Mouse (Mus musculus) CD4-positive naive resting alpha-beta T cell, adult 76 days (primary cell): ENCODE measurements around the gene Tubb4b. TPM values are rescaled to one million over a fixed set of nuclear protein-coding genes. Genes with fewer than 3 reads are reported as not detected.

ENCODE experiments used
- total RNA-seq: library from RNA; stranded (reverse); gene quantifications from one replicate; pipeline ENCODE4 v1.2.4, GENCODE M21; 2023

Gene Tubb4b
- 103 TPM for total RNA-seq

GRCm38 (mm10) chr2:25224492-25224765 is at the start of gene Tubb4b:
TSS of gene Tubb4b (minus strand) at chr2:25224702.

GRCm38 (mm10) chr2:25271827-25272511 is 47.5 kb upstream of the Tubb4b start, which contains the start of the genes Ssna1 and Anapc2:
TSS of gene Ssna1 (minus strand) at chr2:25272438.
TSS of gene Anapc2 (plus strand) at chr2:25272478.

GRCm38 (mm10) chr2:25262291-25262767 is 37.8 kb upstream of the Tubb4b start, which contains the start of gene Tprn:
TSS of gene Tprn (plus strand) at chr2:25262618.

GRCm38 (mm10) chr2:25255284-25255779 is 30.8 kb upstream of the Tubb4b start, which contains the start of gene Tmem203:
TSS of gene Tmem203 (plus strand) at chr2:25255439.

GRCm38 (mm10) chr2:25246183-25247072 is 21.9 kb upstream of the Tubb4b start, which contains the start of gene AL732309.1:
TSS of gene AL732309.1 (minus strand) at chr2:25246863.

GRCm38 (mm10) chr2:25242101-25242506 is 17.6 kb upstream of the Tubb4b start, which contains the start of the genes Rnf208 and Cysrt1:
TSS of gene Rnf208 (plus strand) at chr2:25242255.
TSS of gene Cysrt1 (minus strand) at chr2:25242452.

GRCm38 (mm10) chr2:25236614-25237013 is 12.1 kb upstream of the Tubb4b start, which contains the start of gene Rnf224:
TSS of gene Rnf224 (minus strand) at chr2:25236787.

GRCm38 (mm10) chr2:25234050-25234449 is 9.5 kb upstream of the Tubb4b start, which contains the start of gene Slc34a3:
TSS of gene Slc34a3 (minus strand) at chr2:25234364.

GRCm38 (mm10) chr2:25218445-25218844 is 6.1 kb downstream of the Tubb4b start, which contains the start of gene Fam166a:
TSS of gene Fam166a (plus strand) at chr2:25218745.

GRCm38 (mm10) chr2:25214444-25214843 is 10.1 kb downstream of the Tubb4b start, which contains the start of gene Stpg3:
TSS of gene Stpg3 (minus strand) at chr2:25214637.

GRCm38 (mm10) chr2:25211121-25211670 is 13.3 kb downstream of the Tubb4b start, which contains the start of gene Nelfb:
TSS of gene Nelfb (minus strand) at chr2:25211489.

GRCm38 (mm10) chr2:25196172-25196954 is 28.1 kb downstream of the Tubb4b start, which contains the start of gene Tor4a:
TSS of gene Tor4a (minus strand) at chr2:25196886.

GRCm38 (mm10) chr2:25180478-25180903 is 44.0 kb downstream of the Tubb4b start, which contains the start of gene Nrarp:
TSS of gene Nrarp (plus strand) at chr2:25180758.

Other genes starting within 250 kb of the Tubb4b start
- gene Mrpl41, start 249.6 kb downstream of the Tubb4b start, total RNA-seq = 23.9 TPM
- gene Pnpla7, start 248.7 kb downstream of the Tubb4b start, total RNA-seq = 153 TPM
- gene Nsmf, start 170.3 kb downstream of the Tubb4b start, total RNA-seq = 29.2 TPM
- not detected for gene Entpd8, start 144.4 kb downstream of the Tubb4b start, total RNA-seq
- gene Noxa1, start 129.6 kb downstream of the Tubb4b start, total RNA-seq = not detected
- 7.0 TPM for gene Nrarp, start 43.9 kb downstream of the Tubb4b start, total RNA-seq
- 14.4 TPM for gene Tor4a, start 27.8 kb downstream of the Tubb4b start, total RNA-seq
- gene Nelfb, start 13.2 kb downstream of the Tubb4b start, total RNA-seq = 53.8 TPM
- not detected for gene Stpg3, start 10.1 kb downstream of the Tubb4b start, total RNA-seq
- not detected for gene Fam166a, start 6.0 kb downstream of the Tubb4b start, total RNA-seq
- gene Slc34a3, start 9.7 kb upstream of the Tubb4b start, total RNA-seq = not detected
- not detected for gene Rnf224, start 12.1 kb upstream of the Tubb4b start, total RNA-seq
- gene Rnf208, start 17.6 kb upstream of the Tubb4b start, total RNA-seq = 0.50 TPM
- gene Cysrt1, start 17.8 kb upstream of the Tubb4b start, total RNA-seq = not detected
- gene AL732309.1, start 22.2 kb upstream of the Tubb4b start, total RNA-seq = 12.5 TPM
- 19.2 TPM for gene Tmem203, start 30.7 kb upstream of the Tubb4b start, total RNA-seq
- gene Tprn, start 37.9 kb upstream of the Tubb4b start, total RNA-seq = 19.1 TPM
- 29.1 TPM for gene Ssna1, start 47.7 kb upstream of the Tubb4b start, total RNA-seq
- 100 TPM for gene Anapc2, start 47.8 kb upstream of the Tubb4b start, total RNA-seq
- not detected for gene Tmem210, start 63.4 kb upstream of the Tubb4b start, total RNA-seq
- gene Lrrc26, start 65.2 kb upstream of the Tubb4b start, total RNA-seq = not detected
- not detected for gene Grin1, start 94.5 kb upstream of the Tubb4b start, total RNA-seq
- 44.3 TPM for gene Man1b1, start 107.6 kb upstream of the Tubb4b start, total RNA-seq
- 16.8 TPM for gene Dpp7, start 131.7 kb upstream of the Tubb4b start, total RNA-seq
- gene Uap1l1, start 141.0 kb upstream of the Tubb4b start, total RNA-seq = 5.7 TPM
- 1.1 TPM for gene Sapcd2, start 147.6 kb upstream of the Tubb4b start, total RNA-seq
- not detected for gene Entpd2, start 171.2 kb upstream of the Tubb4b start, total RNA-seq
- 2.2 TPM for gene Npdc1, start 174.6 kb upstream of the Tubb4b start, total RNA-seq
- 0.67 TPM for gene Fut7, start 198.6 kb upstream of the Tubb4b start, total RNA-seq
- 67.3 TPM for gene Abca2, start 204.0 kb upstream of the Tubb4b start, total RNA-seq
- gene Clic3, start 232.1 kb upstream of the Tubb4b start, total RNA-seq = not detected
- 74.0 TPM for gene Paxx, start 236.4 kb upstream of the Tubb4b start, total RNA-seq
- gene Ptgds, start 245.3 kb upstream of the Tubb4b start, total RNA-seq = not detected